Mouse (Mus musculus): ENCODE measurements around the gene Map7. TPM values are rescaled to one million over a fixed set of nuclear protein-coding genes. Genes with fewer than 3 reads are reported as not detected.

The Map7 gene
- total RNA-seq, 2 experiments from 2014 or later: 21.0 to 23.3 TPM

DNA sequence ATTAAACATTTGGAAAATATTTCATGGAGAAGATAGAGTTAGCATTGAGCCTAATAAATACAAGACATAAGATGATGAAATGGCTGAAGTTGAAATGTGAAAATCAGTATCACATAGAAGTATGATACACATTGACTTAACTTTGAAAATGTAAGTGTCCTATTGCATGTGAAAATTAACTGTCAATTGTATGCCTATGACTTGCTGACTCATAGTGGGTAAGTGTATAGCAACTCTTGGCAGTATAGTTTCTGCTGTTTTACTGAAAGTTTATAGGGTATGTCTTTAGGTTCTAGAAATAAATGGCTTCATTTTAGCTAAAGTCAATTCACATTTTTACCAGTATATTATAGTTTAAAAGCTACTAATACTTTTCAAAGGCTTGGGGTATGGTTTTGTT lies 178.0 kb downstream of the Map7 start:
- intact Hi-C loops (cut with DNase I): no loop called here

More for the DNA sequence above, 178.0 kb downstream of the Map7 start:
- no peak for DNase-seq

Small RNA genes within 50 kb of the gene (microRNA-seq; reads per million reads assigned to microRNA genes)
- 0 reads per million in 2 experiments for gene Mir6413 (ENCODE audit: borderline number of aligned reads in 2 of 2)

Other genes with a start within 250 kb of the Map7 start
- gene Pex7, start 240.8 kb upstream of the Map7 start, total RNA-seq (2021): 10 to 100 TPM; 27.4 to 35.1 TPM
- 10 to 100 TPM; 43.4 to 43.5 TPM for gene Map3k5, start 214.0 kb upstream of the Map7 start, total RNA-seq (2021)
- 10 to 100 TPM; 59.5 to 64.9 TPM for gene Bclaf1, start 164.0 kb downstream of the Map7 start, total RNA-seq (2021)
- gene Mtfr2, start 199.3 kb downstream of the Map7 start, total RNA-seq (2021): under 1 TPM; 0.14 to 0.31 TPM

All from heart, postnatal 36 days (tissue).